Mouse (Mus musculus): ENCODE data around the gene Atp12a.

Atp12a gene

DNA sequence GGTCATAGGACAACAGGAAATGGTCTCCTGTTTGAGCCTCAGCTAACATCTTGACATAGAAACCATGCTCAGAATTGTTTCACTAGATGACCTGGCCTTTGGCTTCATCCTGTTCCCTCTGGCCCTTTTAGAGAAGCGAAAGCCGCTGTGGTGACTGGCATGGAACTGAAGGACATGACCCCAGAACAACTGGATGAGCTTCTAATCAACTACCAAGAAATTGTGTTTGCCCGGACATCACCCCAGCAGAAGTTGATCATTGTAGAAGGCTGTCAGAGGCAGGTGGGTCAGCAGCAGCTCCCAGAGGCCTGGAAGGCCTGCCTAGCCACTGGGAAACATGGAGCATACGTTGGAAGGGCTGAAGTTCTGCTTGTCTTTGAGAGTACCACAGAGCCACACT is 17.5 kb downstream of the Atp12a start:
- DNase-seq, result no peak

DNA sequence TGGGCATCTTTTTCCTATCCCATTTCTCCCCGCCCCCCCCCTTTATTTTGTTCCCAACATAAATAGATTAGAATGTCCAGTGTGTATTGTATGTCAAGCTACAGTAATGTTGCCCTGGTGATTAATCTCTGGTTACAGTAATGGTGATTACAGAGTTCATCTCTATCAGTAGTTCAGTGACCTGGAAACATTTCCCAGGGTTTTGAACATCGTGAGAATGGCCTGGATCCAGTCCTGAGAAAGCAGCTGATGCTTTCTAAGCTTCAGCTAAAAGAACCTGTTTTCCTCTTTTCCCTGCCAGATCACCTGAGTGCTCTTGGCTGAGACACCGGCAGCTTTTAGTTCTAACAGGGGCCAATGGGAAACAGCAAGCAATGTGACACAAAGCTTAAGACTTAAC is 25.4 kb downstream of the Atp12a start:
- DNase-seq, result no peak

DNA sequence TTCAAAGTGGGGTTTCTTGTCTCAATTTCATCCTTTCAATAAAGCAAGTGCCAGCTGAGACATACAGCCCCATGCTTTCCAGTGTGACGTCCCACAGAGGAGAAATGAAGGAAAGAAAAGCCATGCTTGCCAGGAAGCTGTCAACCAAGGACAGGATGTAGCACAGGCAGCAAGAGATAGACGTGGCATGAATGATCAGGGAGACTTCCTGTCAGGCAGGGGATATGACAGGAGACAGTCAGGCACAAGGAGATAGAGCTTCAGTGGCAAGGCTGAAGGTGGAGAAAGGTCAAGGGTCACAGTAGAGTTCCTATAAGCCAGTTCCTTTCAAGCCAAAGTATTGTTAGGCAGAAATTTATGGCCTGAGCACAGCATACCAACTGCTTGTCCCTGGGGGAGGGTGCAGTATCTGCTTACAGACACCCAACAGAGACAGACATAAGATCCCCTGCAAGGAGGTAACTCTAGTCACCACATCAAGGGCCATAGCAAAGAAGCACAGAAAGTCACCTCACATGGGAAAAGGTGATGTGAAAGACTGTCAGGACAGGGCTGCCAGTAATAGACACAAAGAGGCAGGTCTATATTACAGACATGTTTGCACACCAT is 28.9 kb downstream of the Atp12a start:
- DNase-seq, result peak; percentile 21

- DNase-seq, result peak; percentile 32
These were observed 33.1 kb downstream of the Atp12a start for GRCm38 (mm10) chr14:56398001-56398400.

DNA sequence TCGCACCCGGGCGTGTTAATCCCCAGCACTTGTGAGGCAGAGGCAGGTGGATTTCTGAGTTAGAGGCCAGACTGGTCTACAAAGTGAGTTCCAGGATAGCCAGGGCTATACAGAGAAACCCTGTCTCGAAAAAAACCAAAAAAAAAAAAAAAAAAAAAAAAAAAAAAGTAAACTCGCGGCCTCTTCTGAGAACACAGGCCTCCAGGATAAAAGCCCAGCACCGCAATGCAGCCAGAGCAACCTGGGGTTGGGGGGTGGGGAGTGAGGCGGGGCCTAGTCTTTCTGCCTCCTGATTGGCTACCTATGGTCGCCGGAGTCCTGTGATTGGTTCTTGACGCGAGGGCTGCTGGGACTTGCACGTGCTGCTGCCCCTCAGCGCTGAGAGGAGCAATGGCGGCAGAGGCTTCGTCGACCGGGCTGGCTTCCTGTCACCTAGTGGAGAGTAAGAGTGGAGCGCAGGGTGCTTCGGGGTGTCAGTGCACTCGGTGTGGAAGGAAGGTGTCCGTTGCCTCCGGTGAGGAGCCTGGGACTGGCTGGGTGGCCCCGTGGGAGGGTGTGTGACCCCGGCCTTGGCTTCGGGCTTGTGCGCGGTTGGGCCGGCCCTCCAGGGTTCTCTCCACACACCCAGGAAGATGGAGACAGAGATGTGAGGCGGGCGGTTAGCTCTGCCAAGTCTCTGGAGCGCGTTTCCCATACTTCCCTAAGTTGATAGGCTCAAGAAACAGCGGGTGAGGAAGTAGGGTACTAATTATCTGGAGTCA is 37.6 kb downstream of the Atp12a start, which contains the start of gene Rnf17:
Gene Rnf17 (plus strand): TSS at position 271 of the 761 bp plus-strand sequence.
- DNase-seq, result peak; percentile 5

- DNase-seq, result no peak
These were observed 38.2 kb downstream of the Atp12a start for GRCm38 (mm10) chr14:56403072-56403375.
